Mouse (Mus musculus) midbrain, embryonic 14.5 days (tissue): ENCODE measurements around the gene Frmd5. TPM values are rescaled to one million over a fixed set of nuclear protein-coding genes. Genes with fewer than 3 reads are reported as not detected.
A peak's percentile ranks its signal among the peaks of the same experiment; 100 is the strongest.

Experiments used
- ATAC-seq: fragments of 200-750 bp; cut with Nextera tagmentation; 2 replicates; pipeline ENCODE4 v1.8.0; 2017; ENCODE audit warnings: moderate number of reproducible peaks, moderate library complexity; ENCODE audit not compliant: low FRiP score, low TSS enrichment
- DNase-seq: peaks from one replicate; pipeline ENCODE4 v3.0.0-alpha.2; 2015
- H3K27ac ChIP-seq: fragments of 300-500 bp; sonication (generic); replicated peaks from 2 replicates; pipeline ENCODE4 v1.5.1; 2014; ENCODE audit warnings: mild to moderate bottlenecking, low read depth, low read length, moderate library complexity
- H3K27me3 ChIP-seq: fragments of 300-500 bp; sonication (generic); 2 replicates; pipeline ENCODE4 v1.6.1; 2014; ENCODE audit warnings: low read length, control low read depth, mixed read lengths; ENCODE audit not compliant: control insufficient read depth, insufficient read depth
- H3K36me3 ChIP-seq: fragments of 300-500 bp; sonication (generic); 2 replicates; pipeline ENCODE4 v1.6.1; 2014; ENCODE audit warnings: low read length, control low read depth; ENCODE audit not compliant: control insufficient read depth, insufficient read depth
- H3K4me1 ChIP-seq: fragments of 300-500 bp; sonication (generic); 2 replicates; pipeline ENCODE4 v1.6.1; 2014; ENCODE audit warnings: mild to moderate bottlenecking, antibody characterized with exemption, low read length, control low read depth; ENCODE audit not compliant: control insufficient read depth, insufficient read depth
- H3K4me2 ChIP-seq: fragments of 300-500 bp; sonication (generic); 2 replicates; pipeline ENCODE4 v1.6.1; 2014; ENCODE audit warnings: mild to moderate bottlenecking, low read length, moderate library complexity
- H3K4me3 ChIP-seq: fragments of 300-500 bp; sonication (generic); replicated peaks from 2 replicates; pipeline ENCODE4 v1.5.1; 2014; ENCODE audit warnings: low read depth, low read length
- H3K9ac ChIP-seq: fragments of 300-500 bp; sonication (generic); replicated peaks from 2 replicates; pipeline ENCODE4 v1.6.1; 2014; ENCODE audit warnings: mild to moderate bottlenecking, low read length, moderate library complexity
- H3K9me3 ChIP-seq: fragments of 300-500 bp; sonication (generic); 2 replicates; pipeline ENCODE4 v1.6.1; 2016; ENCODE audit warnings: low read length, control low read depth, mixed read lengths; ENCODE audit not compliant: control insufficient read depth
- WGBS: fragments of 180-500 bp; shearing (Covaris S2); extraction: QIAGEN DNeasy Blood & Tissue Kit; methylation state at CpG from one replicate; pipeline ENCODE4 v1.1.7; 2014; 5-methylcytosine and 5-hydroxymethylcytosine counted together
- polyA plus RNA-seq: library from polyadenylated mRNA; unstranded; fragments of >200 nt; fragmentation: Nextera tagmentation; extraction: Ambion mirVana; gene quantifications from 2 replicates; pipeline ENCODE4 v1.2.1, GENCODE M21; 2014

Frmd5 gene
- polyA plus RNA-seq, 1 experiment from 2014 or later, result 32.0 TPM

GRCm38 (mm10) chr2:121646528-121646927 is 160.4 kb downstream of the Frmd5 start:
- H3K27ac ChIP-seq, result no peak overlapping the region
- H3K36me3 ChIP-seq, result no peaks in the 10 kb centered on the region
- no peak for DNase-seq
- ATAC-seq, result no peak
- no peaks in the 10 kb centered on the region for H3K9me3 ChIP-seq
- no peak overlapping the region for H3K4me3 ChIP-seq
- H3K9ac ChIP-seq, result no peak overlapping the region
- no peaks in the 10 kb centered on the region for H3K4me1 ChIP-seq
- 73% methylated on average over 4 of the region's 4 CpGs for WGBS
- H3K27me3 ChIP-seq, result no peaks in the 10 kb centered on the region
- no peak overlapping the region for H3K4me2 ChIP-seq

DNA sequence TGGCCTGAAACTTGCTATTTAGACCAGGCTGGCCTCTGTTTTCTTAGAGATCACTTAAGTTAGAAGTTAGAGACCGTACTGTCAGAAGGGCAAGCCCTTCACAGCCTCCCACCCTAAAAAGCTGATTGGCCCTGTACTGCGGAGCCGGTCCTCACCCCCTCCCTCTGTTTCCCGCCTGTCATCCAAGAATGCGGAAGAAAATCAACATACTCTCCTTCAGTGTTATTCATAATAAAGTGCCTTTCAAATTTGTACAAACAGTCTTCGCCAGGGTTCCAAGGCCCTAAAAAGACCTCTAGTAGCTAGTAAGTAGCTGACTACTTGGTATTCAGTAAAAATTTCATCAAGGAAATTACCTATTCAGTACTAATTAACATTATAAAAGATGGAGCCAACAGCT is 164.0 kb downstream of the Frmd5 start:
- no peak overlapping the region for H3K4me2 ChIP-seq
- 23% methylated on average over 6 of the region's 6 CpGs for WGBS
- H3K4me3 ChIP-seq, result no peak overlapping the region
- DNase-seq (no peak), ATAC-seq (no peak)
- no peaks in the 10 kb centered on the region for H3K9me3 ChIP-seq
- no peak overlapping the region for H3K9ac ChIP-seq
- H3K27me3 ChIP-seq, result no peaks in the 10 kb centered on the region
- no peaks in the 10 kb centered on the region for H3K36me3 ChIP-seq
- no peaks in the 10 kb centered on the region for H3K4me1 ChIP-seq
- no peak overlapping the region for H3K27ac ChIP-seq

DNA sequence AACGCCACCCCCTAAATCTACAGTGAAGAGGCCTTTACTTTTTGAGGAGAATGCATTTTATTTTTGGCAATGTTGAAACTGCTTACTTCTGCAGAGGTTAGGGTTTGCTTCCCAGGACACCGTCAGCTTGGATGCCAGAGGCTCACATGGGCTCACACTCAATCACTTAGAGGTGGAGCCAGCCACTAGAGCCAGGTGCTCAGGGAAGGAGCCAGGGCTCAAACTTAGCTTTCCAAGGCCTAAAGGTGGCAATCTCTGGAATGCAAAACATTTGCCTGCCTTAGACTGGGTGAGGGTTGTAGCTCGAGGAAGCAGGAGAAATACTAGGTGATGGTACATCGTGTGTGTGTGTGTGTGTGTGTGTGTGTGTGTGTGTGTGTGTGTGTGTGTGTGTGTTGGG is 174.8 kb downstream of the Frmd5 start:
- Histone ChIP-seq H3K4me1 (no peaks in the 10 kb centered on the region), H3K27me3 (no peaks in the 10 kb centered on the region), H3K9me3 (no peaks in the 10 kb centered on the region), H3K9ac (no peak overlapping the region), H3K36me3 (no peaks in the 10 kb centered on the region), H3K4me3 (no peak overlapping the region), H3K27ac (no peak overlapping the region), H3K4me2 (no peak overlapping the region)
- ATAC-seq (no peak), DNase-seq (no peak)
- WGBS, result 80% methylated on average over 4 of the region's 4 CpGs

DNA sequence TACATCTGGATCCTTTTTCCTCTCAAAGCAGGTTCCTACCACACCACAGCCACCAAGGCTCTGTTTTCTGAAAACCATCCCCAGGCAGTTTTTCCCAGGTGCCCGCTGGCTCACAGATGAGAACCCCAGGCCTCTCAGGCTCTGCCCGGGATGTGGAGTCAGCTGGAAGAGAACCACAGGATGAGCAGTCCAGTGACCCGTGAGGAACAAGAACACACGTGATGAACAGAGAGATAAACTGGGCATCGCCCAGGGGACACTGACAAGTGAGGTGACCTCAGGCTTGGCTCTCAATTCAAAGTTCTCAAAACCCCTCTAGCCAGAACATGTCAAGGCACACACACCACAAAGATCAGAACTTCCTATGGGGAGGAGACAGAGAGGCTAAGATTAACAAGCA is 176.6 kb downstream of the Frmd5 start:
- Histone ChIP-seq H3K4me3 (no peak overlapping the region), H3K4me2 (no peak overlapping the region), H3K4me1 (no peaks in the 10 kb centered on the region), H3K9ac (no peak overlapping the region), H3K27me3 (no peaks in the 10 kb centered on the region), H3K9me3 (no peaks in the 10 kb centered on the region), H3K27ac (no peak overlapping the region), H3K36me3 (no peaks in the 10 kb centered on the region)
- ATAC-seq, result no peak
- WGBS, result 69% methylated on average over 5 of the region's 5 CpGs
- no peak for DNase-seq

DNA sequence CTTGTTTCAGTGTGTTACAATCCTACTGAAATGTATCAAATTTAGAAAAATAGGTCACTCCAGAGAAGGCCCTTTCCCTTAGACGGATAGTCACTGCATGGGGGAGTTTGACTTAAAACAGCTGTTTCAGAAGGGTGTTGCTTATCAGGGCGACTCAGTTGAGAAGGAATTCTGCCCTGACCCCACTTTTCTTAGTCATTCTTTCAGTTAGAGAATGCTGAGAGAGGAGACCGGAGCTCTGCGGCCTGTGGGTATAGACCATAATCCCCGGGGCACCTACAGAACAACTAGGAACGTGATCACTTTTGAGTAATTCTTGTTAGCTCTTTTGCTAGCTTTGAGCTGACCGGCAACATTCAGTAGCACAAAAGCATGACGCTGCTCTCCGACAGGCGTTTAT is 178.6 kb downstream of the Frmd5 start:
- no peaks in the 10 kb centered on the region for H3K4me1 ChIP-seq
- no peak for ATAC-seq
- no peaks in the 10 kb centered on the region for H3K9me3 ChIP-seq
- WGBS, result 80% methylated on average over 10 of the region's 10 CpGs
- H3K27ac ChIP-seq, result no peak overlapping the region
- no peaks in the 10 kb centered on the region for H3K36me3 ChIP-seq
- no peak for DNase-seq
- H3K4me3 ChIP-seq, result no peak overlapping the region
- no peak overlapping the region for H3K9ac ChIP-seq
- no peak overlapping the region for H3K4me2 ChIP-seq
- no peaks in the 10 kb centered on the region for H3K27me3 ChIP-seq

- no peak for DNase-seq
- no peak for ATAC-seq
- no peaks in the 10 kb centered on the region for H3K9me3 ChIP-seq
- H3K4me2 ChIP-seq, result no peak overlapping the region
- 94% methylated on average over 3 of the region's 3 CpGs for WGBS
- H3K27ac ChIP-seq, result no peak overlapping the region
- H3K4me3 ChIP-seq, result no peak overlapping the region
- no peaks in the 10 kb centered on the region for H3K36me3 ChIP-seq
- H3K4me1 ChIP-seq, result peaks cover 6% of the 10 kb centered on the region; the same call in 1 of the 2 replicates
- no peak overlapping the region for H3K9ac ChIP-seq
- no peaks in the 10 kb centered on the region for H3K27me3 ChIP-seq
These were observed 181.0 kb downstream of the Frmd5 start for GRCm38 (mm10) chr2:121625901-121626300.

GRCm38 (mm10) chr2:121621262-121622163 is 185.4 kb downstream of the Frmd5 start:
- ATAC-seq, result no peak
- H3K4me2 ChIP-seq, result no peak overlapping the region
- 49% methylated on average over 13 of the region's 13 CpGs for WGBS
- no peak overlapping the region for H3K4me3 ChIP-seq
- H3K4me1 ChIP-seq, result peaks cover 10% of the 10 kb centered on the region; the same call in 1 of the 2 replicates
- DNase-seq, result peak; percentile 23
- no peaks in the 10 kb centered on the region for H3K9me3 ChIP-seq
- H3K36me3 ChIP-seq, result no peaks in the 10 kb centered on the region
- H3K27ac ChIP-seq, result 0 out of 2 replicates have a peak overlapping the region, but pooled peaks have one; percentile 15
- H3K9ac ChIP-seq, result no peak overlapping the region
- no peaks in the 10 kb centered on the region for H3K27me3 ChIP-seq

DNA sequence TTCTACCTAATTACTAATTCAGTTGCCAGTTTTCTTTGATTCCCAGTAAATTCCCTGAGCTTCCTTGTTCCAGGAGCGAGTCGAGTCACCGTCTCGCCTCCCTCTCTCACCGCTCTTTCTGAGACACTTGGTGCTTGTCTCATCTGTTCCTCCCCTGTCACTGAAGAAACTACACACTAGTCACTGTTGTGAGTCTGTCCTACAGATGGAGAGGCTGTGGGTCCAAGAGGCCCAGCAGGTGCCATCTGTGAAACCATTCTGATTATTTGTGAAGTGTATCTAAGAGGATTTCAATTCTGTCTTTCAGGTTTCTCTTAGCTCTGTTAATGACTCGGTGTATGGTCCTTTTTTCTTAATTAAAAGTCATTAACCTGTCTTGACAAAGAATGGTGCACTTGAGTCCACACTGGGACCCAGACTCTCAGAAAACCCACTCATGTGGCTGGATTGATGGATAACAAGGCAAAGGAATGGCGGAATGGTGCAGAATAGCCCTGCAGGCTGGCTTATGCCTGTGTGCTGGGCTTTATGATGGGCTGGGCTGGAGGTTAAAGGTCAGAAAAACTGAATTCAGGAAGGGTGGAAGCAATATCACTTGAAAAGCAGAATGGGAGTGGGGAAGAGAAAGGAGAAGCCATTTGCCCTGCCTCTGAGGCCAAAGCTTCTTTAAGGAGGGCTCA is 186.2 kb downstream of the Frmd5 start:
- Histone ChIP-seq H3K9ac (no peak overlapping the region), H3K36me3 (no peaks in the 10 kb centered on the region), H3K9me3 (no peaks in the 10 kb centered on the region), H3K27me3 (no peaks in the 10 kb centered on the region), H3K4me2 (no peak overlapping the region), H3K27ac (0 out of 2 replicates have a peak overlapping the region, but pooled peaks have one; percentile 15), H3K4me3 (no peak overlapping the region), H3K4me1 (peaks cover 10% of the 10 kb centered on the region; the same call in 1 of the 2 replicates)
- ATAC-seq (no peak), DNase-seq (no peak)
- 58% methylated on average over 7 of the region's 7 CpGs for WGBS
